Mouse (Mus musculus): ENCODE data around the gene Rps6.

- TF ChIP-seq TCF12 (IDR thresholded peaks at IDR 0.05; ENCODE audit: insufficient read depth, poor library complexity, severe bottlenecking) (no peak), USF1 (IDR thresholded peaks at IDR 0.05; ENCODE audit: low read depth) (no peak), POLR2A (IDR thresholded peaks at IDR 0.05; ENCODE audit: insufficient read length, low read depth) (no peak), MYOG (IDR thresholded peaks at IDR 0.05; ENCODE audit: control insufficient read depth in 1 of 3, insufficient read depth in 1 of 3, insufficient read length in 2 of 3, low read depth in 2 of 3) (no peak), REST (IDR thresholded peaks at IDR 0.05; ENCODE audit: insufficient read depth, insufficient read length) (no peak)
Observed at GRCm38 (mm10) chr4:86882413-86882812, 25.2 kb upstream of the Rps6 start.
